Mouse (Mus musculus) spleen, adult 18-20 months (tissue): ENCODE results near the gene 5830473C10Rik.
"Not testable (repeated sequence)": the region's sequence is repeated elsewhere in the genome, so short reads cannot be mapped to it uniquely, and the experiment has no call there.

Experiments used
- DNase-seq, 2 experiments: peaks; one replicate each; pipeline ENCODE4 v3.0.0; 2022; ENCODE audit warnings: mixed read lengths in 2 of 2

Gene 5830473C10Rik

DNA sequence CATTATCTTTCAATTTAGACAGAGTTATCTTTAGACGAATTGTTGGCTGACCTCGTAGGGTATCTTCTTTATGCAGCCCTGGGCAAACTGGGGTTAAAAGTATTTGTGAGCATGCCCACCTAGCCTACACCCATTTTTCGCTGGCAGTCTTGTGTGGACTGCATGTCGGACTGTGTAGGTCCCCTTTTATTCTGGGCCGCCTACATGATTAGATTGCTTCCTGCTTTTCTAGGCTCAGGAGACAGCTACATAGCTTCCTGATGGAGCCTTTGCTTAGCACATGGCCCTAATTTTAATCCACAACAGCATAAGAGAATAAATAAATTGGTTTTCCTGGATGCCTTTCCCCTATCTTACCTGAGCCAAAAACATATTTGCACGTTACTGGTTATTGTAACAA lies 35.2 kb downstream of the 5830473C10Rik start:
- no peak for DNase-seq

DNA sequence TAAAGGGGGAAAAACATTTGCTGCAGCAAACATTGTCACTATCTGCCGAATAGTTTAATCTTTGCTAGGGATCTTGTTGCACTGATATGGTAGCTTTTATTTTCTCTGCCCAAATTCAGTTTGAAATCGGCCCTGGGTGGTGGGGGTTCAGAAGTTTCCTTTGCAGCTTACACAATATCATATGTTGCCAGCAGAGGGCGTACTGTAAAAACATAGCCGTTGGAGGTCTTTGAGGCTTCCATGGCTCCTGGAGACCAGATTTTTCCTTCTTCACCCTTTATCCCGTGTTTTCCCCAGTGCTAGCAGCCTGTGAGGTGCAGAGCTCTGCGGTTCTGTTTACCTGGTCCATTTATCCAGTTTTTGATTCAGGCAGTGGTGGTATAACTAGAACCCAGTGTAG lies 40.6 kb downstream of the 5830473C10Rik start:
- peak in 1 of 2 experiments; percentile 31 for DNase-seq

DNA sequence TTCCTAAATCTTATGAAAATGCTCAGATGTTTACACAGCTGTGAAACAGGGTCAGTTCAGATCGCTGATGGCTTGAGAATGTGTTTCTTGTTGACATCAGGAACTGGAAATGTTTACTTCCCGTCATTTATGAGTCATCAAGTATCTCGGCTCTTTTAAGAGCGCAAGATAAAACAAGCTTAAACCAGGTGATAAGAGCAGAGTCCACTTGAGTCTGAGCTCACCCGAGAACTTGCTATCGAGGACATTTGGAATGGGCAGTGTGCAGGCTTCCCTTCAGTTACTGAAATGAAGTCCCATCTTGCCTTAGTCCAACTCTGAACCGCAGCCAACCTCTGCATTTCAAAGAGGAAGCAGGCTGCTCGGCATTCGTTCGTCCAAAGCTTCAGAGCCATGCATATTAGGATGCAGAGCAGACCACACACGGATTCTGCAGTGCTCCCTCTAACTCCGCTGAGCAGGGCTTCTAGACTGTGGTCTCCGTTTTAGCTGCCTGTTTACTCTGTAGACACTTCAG lies 42.6 kb downstream of the 5830473C10Rik start:
- no peak for DNase-seq

DNA sequence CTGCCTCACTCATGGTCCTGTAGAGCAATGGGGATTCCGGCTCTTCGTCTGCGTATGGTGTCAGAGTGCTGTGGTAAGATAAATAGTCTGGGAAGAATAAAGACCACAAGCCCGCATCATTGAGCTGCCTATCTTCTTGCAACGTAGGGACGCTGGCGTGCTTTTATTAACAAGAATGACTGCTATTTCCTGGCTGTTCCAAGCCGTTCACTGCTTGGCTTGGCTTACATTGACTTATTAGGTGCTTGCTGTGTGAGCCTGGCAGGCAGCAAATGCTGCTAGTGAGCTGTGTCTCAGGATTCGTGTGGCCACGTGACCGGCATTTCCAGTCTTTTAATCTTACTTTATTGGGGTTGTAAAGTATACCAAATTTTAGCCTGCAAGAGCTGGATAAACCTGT lies 48.0 kb downstream of the 5830473C10Rik start:
- DNase-seq: no peak

DNA sequence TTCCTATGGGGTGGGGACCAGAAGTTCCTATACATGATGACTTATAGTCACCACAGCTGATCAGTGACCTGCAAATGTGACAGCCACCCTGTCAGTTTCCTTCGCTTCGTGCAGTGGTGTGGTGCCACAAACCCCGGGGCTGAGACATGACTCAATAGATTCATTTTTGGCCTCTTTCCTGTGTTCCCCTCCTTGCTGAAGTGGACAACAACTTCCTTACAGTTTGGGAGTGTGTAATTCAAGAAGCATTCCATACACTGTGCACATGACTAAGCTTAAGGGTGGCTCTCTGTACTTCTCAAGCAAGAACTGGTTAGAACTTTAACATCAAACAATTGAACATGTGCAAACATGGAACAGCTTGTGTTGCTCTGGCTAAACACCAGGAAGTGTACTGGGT lies 50.5 kb downstream of the 5830473C10Rik start:
- no peak for DNase-seq

DNA sequence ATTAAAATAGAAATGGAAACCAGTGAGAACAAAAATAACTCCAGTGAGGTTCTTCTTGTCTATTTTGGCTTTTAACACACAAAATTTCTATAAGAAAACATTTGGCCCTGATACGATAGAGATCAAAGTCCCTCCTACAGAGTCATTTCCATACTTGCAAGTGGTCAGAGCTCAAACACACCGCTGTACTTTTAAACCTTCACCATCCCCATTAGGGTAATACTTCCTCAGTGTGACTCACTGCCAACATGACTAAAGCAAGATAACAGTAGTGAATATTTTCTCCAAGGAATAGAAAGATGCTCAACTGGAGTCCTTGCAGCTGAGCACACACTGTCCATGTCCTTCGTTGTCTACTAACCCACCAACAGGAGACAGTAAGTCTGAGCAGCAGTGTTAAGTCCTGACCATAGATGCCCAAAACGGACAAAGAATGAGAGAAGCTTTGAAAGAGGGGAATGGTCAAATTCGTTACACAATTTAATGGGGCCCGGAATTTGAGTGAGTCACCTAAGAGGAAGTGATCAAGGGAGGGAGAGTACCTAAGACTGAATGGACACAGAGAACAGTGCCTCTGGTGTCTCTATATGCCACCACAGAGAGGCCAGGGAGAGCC lies 51.2 kb downstream of the 5830473C10Rik start:
- DNase-seq: no peak

DNA sequence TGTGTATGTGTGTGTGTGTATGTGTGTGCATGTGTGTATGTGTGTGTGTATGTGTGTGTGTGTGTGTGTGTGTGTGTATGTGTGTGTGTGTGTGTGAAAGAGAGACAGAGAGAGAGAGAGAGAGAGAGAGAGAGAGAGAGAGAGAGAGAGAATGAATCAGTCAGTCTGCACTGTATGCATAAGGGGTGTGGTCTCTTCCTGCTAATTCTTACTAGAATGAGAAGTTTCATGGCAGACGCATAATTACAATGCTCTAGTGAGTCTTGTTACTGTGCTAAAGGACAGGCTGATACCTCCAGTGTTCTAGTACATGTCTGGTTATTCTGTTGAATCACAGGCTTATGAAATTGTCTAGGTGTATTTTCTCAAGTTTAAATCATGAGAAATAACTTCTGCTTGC lies 51.8 kb downstream of the 5830473C10Rik start:
- not testable (repeated sequence) for DNase-seq

DNA sequence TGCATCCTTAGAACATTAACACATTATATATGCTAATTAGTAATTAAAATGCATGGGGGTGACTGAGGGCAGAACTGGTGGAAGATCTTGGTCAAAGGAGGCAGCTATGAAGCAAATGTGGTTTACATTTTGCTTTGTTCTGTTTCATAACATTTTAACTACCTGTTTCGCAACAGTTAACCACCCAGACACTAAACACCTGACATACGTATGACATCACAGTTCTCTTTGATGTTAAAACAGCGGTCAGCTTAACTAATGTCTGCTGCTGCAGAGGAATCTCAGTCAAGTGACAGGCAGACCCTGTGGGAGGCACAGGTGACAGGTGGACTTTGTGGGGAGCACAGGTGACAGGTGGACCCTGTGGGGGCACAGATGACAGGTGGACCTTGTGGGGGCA lies 57.0 kb downstream of the 5830473C10Rik start:
- DNase-seq: no peak

DNA sequence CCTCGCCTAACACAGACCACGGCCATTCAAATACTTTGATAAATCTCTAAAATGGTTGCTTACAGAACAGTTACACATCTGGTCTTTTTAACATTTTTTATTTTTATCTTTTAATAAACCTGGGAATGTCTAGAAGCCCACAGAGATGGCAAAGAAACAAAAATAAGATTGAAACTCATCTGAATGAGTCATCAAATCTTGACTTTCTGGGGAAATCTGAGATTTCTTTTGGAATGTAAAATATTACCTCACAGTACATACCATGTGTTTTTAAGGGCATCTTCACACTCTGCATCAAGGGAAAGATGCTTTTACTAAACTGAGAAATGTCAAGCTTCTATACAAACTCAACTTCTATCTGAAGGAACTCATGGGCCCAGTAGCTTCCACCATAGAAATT lies 60.4 kb downstream of the 5830473C10Rik start:
- no peak for DNase-seq

DNA sequence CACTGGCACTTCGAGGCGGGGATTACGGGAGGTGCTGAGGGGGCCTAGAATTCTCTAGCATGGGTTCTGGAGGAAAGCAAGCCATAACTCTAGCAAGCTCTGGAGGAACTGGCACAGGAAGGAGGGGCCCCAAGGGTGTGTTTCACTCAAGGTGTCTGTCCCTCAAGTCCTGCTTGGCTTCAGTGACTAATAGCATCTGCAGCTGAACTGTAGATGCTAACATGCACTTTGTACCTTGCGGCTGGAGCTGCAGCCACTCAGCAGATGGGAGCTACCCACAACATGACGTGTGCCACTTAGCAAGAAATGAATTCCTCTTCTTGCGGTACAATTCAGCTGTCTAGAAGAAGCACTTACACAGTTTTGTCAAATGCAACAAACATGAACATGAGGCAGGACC lies 60.8 kb downstream of the 5830473C10Rik start:
- DNase-seq: no peak

DNA sequence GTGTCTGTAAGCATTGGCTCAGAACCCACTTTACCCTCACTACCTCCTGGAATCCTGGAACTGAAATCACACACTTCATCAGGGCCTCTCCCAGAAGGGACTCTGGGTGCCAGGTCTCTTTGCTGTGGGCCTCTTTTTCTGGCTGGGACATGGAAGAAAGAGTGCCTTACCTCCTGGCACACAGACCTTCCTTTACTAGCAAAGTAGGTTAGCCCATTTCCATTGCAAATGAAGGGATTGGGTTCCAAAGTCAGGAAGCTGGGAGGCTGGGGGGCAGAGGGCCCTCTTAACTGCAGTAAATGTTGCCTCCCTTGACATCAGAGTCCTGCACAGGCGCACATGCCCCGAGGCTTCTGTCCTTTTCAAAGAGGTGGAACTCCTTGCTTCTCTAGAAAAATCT lies 62.3 kb downstream of the 5830473C10Rik start:
- DNase-seq: no peak

DNA sequence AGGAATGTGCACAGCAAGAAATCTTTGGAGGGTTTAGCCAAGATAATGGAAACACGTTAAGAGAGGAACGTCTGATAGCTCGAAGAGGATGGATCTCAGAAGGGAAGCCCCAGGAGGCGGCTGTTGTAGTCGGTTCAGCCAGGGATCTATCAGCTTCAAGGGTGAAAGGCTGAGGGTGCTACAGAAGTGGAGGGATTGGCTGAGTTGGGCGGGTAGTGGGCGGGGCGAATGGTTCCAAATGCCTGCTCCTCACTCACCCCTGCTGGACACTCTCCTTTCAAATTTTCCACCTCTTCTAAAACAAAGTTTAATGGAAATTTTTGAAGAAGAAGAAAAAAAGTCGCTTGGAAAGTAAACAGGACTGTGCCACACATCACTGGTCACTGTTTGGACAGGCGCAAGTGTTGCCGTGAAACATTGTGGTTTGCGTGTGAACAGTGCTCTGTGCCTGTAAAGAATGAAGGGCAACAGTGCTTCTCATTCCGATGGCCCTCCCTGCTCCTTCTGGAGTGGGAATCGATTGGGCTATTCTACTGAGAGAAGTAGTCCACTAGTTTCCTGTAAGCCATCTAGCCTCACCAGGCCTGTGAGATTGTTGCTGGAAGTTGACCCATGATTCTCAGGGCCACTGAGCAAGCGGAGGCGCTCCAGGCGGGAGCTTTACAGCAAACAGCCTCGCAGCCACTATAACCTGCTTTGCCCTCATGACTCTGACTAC lies 64.0 kb downstream of the 5830473C10Rik start:
- no peak for DNase-seq

DNA sequence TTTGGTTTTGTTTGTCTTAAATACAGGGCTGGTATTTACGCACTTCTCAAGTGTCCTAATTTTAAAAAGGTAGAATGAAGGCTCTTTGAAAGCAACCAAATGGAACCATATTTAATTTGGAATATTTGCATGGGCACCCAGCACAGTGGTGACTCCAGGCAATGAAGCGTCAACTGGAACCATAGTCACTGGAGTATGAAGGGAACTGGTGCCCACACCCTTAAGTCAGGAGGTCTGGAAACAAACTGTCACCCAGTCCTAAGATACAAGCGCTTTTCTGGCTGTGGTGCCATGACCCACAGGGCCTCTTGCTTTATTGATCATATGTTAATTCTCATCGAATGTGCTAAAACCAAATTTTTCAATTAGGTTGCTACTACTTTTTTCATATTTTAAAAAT lies 66.5 kb downstream of the 5830473C10Rik start:
- DNase-seq: no peak

DNA sequence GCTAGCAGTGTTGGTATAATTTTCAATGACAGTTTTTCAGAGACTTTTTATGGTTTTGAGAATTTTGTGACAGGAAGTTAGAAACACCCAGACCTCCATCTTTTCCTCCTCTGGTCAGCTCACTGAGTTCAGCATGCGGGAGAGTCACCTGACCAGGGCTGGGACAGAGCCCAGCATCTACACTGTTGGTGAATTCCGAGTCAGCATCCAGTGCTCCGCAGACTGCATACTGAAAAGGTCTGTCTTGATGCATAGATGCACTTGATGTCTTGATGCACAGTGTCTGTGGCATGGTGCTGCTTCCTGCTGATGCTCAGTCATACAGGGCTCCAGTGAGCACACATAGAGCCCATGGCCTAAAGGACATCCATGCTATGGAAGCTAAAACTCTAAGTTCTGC lies 67.1 kb downstream of the 5830473C10Rik start:
- no peak for DNase-seq

DNA sequence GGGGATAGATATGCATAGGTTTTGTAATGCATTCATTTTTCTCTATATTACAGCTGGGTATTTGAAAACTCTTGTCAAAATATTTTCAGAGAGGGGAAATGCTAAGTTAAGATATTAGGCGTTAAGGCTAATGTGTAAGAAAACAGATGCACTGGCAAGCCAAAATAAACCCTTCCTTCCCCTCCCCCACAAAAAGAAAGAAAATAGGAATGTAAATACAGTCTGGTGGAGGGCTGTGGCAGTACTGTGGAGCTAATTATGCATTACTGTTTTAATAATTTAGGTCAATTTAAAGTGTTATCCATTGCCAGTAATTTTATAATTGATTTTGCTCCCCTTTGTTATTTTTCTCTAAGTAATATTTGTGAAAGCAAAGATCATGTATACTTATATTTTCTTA lies 67.6 kb downstream of the 5830473C10Rik start:
- no peak for DNase-seq

DNA sequence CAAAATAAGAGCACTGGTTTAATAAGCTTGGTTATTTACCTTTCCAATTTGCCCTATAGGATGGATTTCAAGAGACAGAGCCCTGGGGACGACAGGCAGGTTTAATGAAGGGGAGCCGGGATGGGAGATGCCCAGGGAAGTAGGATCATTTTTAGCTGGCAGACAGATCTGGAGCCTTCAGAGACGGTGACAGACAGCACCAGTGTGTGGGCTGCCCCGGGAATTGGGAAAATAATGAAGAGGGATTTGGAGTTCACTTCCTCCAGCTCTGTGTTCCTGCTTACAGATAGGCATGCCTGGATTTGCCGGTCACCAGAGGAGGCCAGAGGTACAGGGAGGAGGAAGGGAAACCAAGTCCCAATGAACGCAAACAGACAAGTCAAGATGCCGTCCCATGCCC lies 74.0 kb downstream of the 5830473C10Rik start:
- no peak for DNase-seq

DNA sequence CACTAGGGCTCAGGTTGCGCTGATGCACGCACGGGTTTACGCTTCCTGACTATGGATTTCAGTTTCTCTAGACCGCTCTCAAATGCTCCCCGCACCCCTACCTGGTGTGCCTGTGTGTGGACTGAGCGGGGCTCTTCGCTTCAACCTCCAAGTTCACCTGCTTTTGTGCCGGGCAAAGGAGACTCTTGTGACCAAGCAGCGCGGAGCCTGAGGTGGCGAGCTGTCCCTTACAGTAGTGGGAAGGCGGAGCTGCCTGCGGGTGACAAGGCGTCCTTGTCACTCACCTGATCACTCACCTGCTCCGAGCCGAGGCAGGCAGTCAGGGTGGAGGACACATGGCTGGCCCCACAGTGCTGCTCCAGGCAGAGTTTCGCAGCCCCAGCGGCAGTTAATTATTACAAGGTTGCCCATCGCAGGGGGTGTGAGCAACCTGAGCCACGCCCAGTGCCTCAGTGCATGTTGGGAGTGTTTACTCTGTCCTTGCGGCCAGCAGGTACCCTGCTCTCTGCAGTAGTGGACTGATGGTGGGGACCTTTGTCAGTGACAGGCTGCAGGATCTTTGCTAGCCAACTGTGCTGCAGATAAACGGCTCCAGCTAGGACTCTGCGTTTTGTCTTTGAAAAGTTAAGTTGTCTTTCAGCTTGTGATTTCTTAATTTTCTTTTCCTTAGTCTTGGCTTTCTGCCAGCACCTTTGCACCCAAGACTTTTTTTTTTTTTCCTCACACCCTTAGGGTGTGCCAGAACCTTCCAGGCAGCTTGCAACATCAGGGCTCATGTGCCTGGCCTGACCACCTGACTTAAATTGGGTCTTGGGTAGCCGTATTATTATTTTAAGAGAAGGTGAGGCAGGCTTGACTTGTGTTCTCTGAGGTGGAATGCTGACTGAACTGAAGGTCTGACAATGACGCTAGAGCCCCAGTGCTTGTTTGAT lies 79.6 kb downstream of the 5830473C10Rik start, which contains the start of gene Rassf6:
TSS of gene Rassf6 (minus strand) at position 372 of the 932 bp plus-strand sequence.
- DNase-seq: peak in 1 of 2 experiments; percentile 30

DNA sequence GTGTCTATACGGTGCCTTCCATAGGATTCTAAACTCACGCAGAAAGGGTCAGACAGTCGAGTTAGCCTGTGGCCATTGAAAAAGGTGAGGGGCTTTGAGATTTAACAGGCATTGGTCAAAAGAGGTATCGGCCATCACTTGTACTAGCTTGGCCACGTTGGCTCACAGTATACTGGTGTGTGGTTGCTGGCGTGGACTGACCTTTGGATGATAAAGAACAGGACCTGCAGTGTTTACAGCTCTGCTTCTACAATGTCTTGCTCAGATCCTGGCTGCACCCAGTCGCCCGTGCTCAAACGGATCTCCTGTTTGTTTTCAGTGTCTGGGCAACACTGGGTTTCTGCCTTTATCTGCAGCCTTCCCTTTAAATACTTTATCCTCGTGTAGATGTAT lies 80.3 kb downstream of the 5830473C10Rik start:
- no peak for DNase-seq

DNA sequence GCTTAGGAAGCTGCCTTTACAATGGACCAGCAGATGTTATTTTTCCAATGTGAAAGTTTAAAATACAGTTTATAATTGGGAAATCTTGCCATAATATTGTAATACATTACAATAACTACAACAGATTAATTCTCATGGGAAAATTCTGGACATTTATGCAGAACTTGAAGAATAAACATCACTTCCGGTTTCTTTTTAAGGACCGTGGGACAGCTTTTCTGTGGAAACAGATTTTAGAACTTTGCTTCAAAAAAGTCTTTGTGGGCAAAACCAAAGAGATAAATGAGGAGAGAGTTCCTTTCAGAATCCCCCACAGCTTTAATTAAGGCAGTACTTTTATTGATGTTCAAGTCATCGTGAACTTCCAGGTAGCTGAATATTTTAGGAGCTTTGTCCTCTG lies 84.7 kb downstream of the 5830473C10Rik start:
- no peak for DNase-seq

DNA sequence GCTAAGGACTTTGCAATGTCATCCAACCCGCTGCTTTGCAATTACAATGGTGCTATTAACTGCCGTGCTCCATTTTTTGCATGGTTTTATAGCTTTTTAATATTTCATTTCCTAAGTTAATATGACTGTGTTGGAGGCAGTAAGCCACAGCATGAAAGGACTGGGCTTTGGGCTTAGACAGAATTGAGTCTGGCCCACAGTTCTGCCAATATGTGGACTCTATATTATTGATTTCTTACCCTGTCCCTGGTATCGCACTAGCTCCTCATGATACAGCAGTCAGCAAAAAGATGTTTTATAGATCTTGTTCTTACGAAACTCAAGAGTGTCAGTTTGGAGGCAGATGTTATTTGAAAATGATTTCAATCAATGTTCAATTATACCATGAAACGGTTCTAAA lies 85.5 kb downstream of the 5830473C10Rik start:
- DNase-seq: no peak
